Mouse (Mus musculus) liver, embryonic 16.5 days (tissue): Measurements from ENCODE around the gene Fam3a. TPM values are rescaled to one million over a fixed set of nuclear protein-coding genes. Genes with fewer than 3 reads are reported as not detected.

Experiments
- ATAC-seq: fragments of 200-750 bp; cut with Nextera tagmentation; 2 replicates; pipeline ENCODE4 v1.8.0; 2017; ENCODE audit warnings: low read depth, mild to moderate bottlenecking, moderate number of reproducible peaks, moderate library complexity
- H3K27ac ChIP-seq: fragments of 300-500 bp; sonication (generic); 2 replicates; pipeline ENCODE4 v1.5.1; 2014; ENCODE audit warnings: mild to moderate bottlenecking, low read length
- H3K27me3 ChIP-seq: fragments of 300-500 bp; sonication (generic); 2 replicates; pipeline ENCODE4 v1.6.1; 2014; ENCODE audit warnings: low read depth, low read length, mixed read lengths; ENCODE audit not compliant: control insufficient read depth, insufficient read depth
- H3K36me3 ChIP-seq: fragments of 300-500 bp; sonication (generic); 2 replicates; pipeline ENCODE4 v1.6.1; 2014; ENCODE audit warnings: mild to moderate bottlenecking; ENCODE audit not compliant: control insufficient read depth, insufficient read depth
- H3K4me1 ChIP-seq: fragments of 300-500 bp; sonication (generic); 2 replicates; pipeline ENCODE4 v1.6.1; 2014; ENCODE audit warnings: low read depth, low read length, mixed read lengths; ENCODE audit not compliant: control insufficient read depth
- H3K4me2 ChIP-seq: fragments of 300-500 bp; sonication (generic); 2 replicates; pipeline ENCODE4 v1.6.1; 2014; ENCODE audit warnings: low read depth, low read length, mixed read lengths
- H3K4me3 ChIP-seq: fragments of 300-500 bp; sonication (generic); 2 replicates; pipeline ENCODE4 v1.5.1; 2014; ENCODE audit warnings: low read depth, mild to moderate bottlenecking, low read length
- H3K9ac ChIP-seq: fragments of 300-500 bp; sonication (generic); 2 replicates; pipeline ENCODE4 v1.6.1; 2014; ENCODE audit warnings: low read depth, low read length
- H3K9me3 ChIP-seq: fragments of 300-500 bp; sonication (generic); replicated peaks from 2 replicates; pipeline ENCODE4 v1.6.1; 2016; ENCODE audit warnings: low read length; ENCODE audit not compliant: control insufficient read depth
- WGBS: fragments of 180-500 bp; shearing (Covaris S2); extraction: QIAGEN DNeasy Blood & Tissue Kit; methylation state at CpG from one replicate; pipeline ENCODE4 v1.1.7; 2014; ENCODE audit not compliant: insufficient replicate concordance; 5-methylcytosine and 5-hydroxymethylcytosine counted together
- polyA plus RNA-seq: library from polyadenylated mRNA; unstranded; fragments of >200 nt; fragmentation: Nextera tagmentation; extraction: Ambion mirVana; gene quantifications from 2 replicates; pipeline ENCODE4 v1.2.1, GENCODE M21; 2015

Fam3a gene
- polyA plus RNA-seq, 1 experiment from 2014 or later, result 14.2 TPM

DNA sequence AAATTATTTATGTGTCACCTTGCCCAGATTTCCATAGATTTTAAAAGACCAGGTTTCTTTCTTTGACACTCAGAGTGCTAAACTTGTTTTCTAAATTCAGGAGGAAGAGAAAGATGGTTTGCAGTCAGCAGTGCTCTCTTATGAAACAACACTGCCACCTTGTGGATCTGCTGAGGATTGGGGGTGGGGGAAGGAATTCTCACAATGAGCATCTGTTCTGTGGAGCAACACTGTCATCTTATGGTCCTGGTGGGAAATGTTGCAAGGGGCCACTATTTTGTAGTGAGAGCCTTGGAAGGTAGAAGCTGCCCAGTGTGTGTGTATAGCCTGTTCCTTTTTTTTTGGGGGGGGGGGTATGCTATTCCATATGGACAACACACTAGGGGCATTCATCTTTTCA, 20.3 kb upstream of the Fam3a start:
- no peaks in the 10 kb centered on the region for H3K9me3 ChIP-seq
- no peak overlapping the region for H3K4me3 ChIP-seq
- no peaks in the 10 kb centered on the region; the same call in 1 of the 2 replicates for H3K36me3 ChIP-seq
- ATAC-seq, result peak; percentile 64
- H3K4me2 ChIP-seq, result no peak overlapping the region
- H3K9ac ChIP-seq, result no peak overlapping the region
- H3K27me3 ChIP-seq, result no peaks in the 10 kb centered on the region
- no peak overlapping the region for H3K27ac ChIP-seq
- no peaks in the 10 kb centered on the region for H3K4me1 ChIP-seq

GRCm38 (mm10) chrX:74408340-74408739, 15.3 kb upstream of the Fam3a start:
- 31% methylated on average over 2 of the region's 2 CpGs for WGBS
- no peaks in the 10 kb centered on the region for H3K4me1 ChIP-seq
- H3K4me2 ChIP-seq, result no peak overlapping the region
- H3K9ac ChIP-seq, result no peak overlapping the region
- H3K36me3 ChIP-seq, result no peaks in the 10 kb centered on the region; the same call in 1 of the 2 replicates
- no peaks in the 10 kb centered on the region for H3K27me3 ChIP-seq
- no peak overlapping the region for H3K4me3 ChIP-seq
- H3K9me3 ChIP-seq, result no peaks in the 10 kb centered on the region
- no peak for ATAC-seq
- no peak overlapping the region for H3K27ac ChIP-seq

DNA sequence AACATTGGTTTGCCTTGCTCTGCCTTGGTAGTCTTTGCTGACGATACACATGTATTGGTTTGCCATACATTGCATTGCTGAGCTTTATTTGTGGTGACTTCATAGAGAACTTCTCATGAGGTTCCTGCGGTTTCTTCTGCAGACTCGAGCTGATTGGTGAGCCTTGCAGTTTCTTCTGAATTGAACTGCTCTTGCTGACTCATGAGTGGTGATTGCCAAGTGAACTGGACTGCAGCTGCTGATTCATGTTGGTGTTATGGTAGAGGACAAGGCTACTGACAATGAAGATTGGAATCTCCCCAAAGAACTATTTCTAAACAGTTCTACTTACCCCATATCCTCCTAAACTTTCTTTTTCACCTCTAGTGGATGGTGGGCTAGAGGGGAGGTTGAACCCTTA, 7.1 kb upstream of the Fam3a start:
- no peak overlapping the region for H3K4me2 ChIP-seq
- H3K4me3 ChIP-seq, result no peak overlapping the region
- 60% methylated on average over 3 of the region's 3 CpGs for WGBS
- H3K4me1 ChIP-seq, result no peaks in the 10 kb centered on the region
- H3K9me3 ChIP-seq, result no peaks in the 10 kb centered on the region
- H3K36me3 ChIP-seq, result no peaks in the 10 kb centered on the region
- no peaks in the 10 kb centered on the region for H3K27me3 ChIP-seq
- H3K27ac ChIP-seq, result no peak overlapping the region
- no peak for ATAC-seq
- no peak overlapping the region for H3K9ac ChIP-seq

GRCm38 (mm10) chrX:74388153-74388552, 4.9 kb downstream of the Fam3a start:
- no peak for ATAC-seq
- peak overlapping the region; percentile 74 for H3K27ac ChIP-seq

GRCm38 (mm10) chrX:74384451-74384850, 8.6 kb downstream of the Fam3a start:
- Histone ChIP-seq H3K4me2 (peak overlapping the region; percentile 24), H3K27ac (0 out of 2 replicates have a peak overlapping the region, but pooled peaks have one; percentile 45), H3K9me3 (no peaks in the 10 kb centered on the region), H3K4me1 (peaks cover 17% of the 10 kb centered on the region), H3K9ac (no peak overlapping the region), H3K36me3 (no peaks in the 10 kb centered on the region), H3K27me3 (no peaks in the 10 kb centered on the region), H3K4me3 (no peak overlapping the region)
- peak; percentile 88 for ATAC-seq
- WGBS, result 43% methylated on average over 2 of the region's 2 CpGs

More at GRCm38 (mm10) chrX:74388153-74388552, 4.9 kb downstream of the Fam3a start:
- Histone ChIP-seq H3K4me3 (no peak overlapping the region), H3K36me3 (no peaks in the 10 kb centered on the region), H3K9ac (no peak overlapping the region), H3K4me2 (no peak overlapping the region; the same call in 1 of the 2 replicates), H3K27me3 (no peaks in the 10 kb centered on the region), H3K9me3 (no peaks in the 10 kb centered on the region), H3K4me1 (peaks cover 21% of the 10 kb centered on the region)

- no peaks in the 10 kb centered on the region for H3K9me3 ChIP-seq
- H3K27me3 ChIP-seq, result no peaks in the 10 kb centered on the region
- WGBS, result 22% methylated on average over 31 of the region's 32 CpGs
- H3K4me1 ChIP-seq, result peaks cover 12% of the 10 kb centered on the region
- peak within 1 kb of the TSS; percentile 2; the same call in 1 of the 2 replicates for H3K27ac ChIP-seq
- peak within 1 kb of the TSS; percentile 70 for H3K9ac ChIP-seq
- peak within 1 kb of the TSS; percentile 58 for H3K4me2 ChIP-seq
- peak within 1 kb of the TSS; percentile 60 for H3K4me3 ChIP-seq
- ATAC-seq, result peak; percentile 91
- no peaks in the 10 kb centered on the region for H3K36me3 ChIP-seq
Observed at GRCm38 (mm10) chrX:74372888-74373549, 20.1 kb downstream of the Fam3a start, which contains the start of the genes Ubl4a and Slc10a3. TSS of gene Ubl4a (minus strand) at chrX:74373218. TSS of gene Slc10a3 (minus strand) at chrX:74373349.

- 20% methylated on average over 47 of the region's 49 CpGs for WGBS
- H3K27me3 ChIP-seq, result no peaks in the 10 kb centered on the region
- H3K27ac ChIP-seq, result peak overlapping the region; percentile 80
- H3K9me3 ChIP-seq, result no peaks in the 10 kb centered on the region
- peak; percentile 79 for ATAC-seq
- H3K4me1 ChIP-seq, result peaks cover 21% of the 10 kb centered on the region
- peak overlapping the region; percentile 77 for H3K4me3 ChIP-seq
- peak overlapping the region; percentile 72 for H3K4me2 ChIP-seq
- no peaks in the 10 kb centered on the region; the same call in 1 of the 2 replicates for H3K36me3 ChIP-seq
- peak overlapping the region; percentile 87 for H3K9ac ChIP-seq
Observed at GRCm38 (mm10) chrX:74368209-74368909, 24.7 kb downstream of the Fam3a start.

- Histone ChIP-seq H3K27me3 (no peaks in the 10 kb centered on the region), H3K27ac (no peak overlapping the region; the same call in 1 of the 2 replicates), H3K4me2 (peak overlapping the region; percentile 72), H3K36me3 (no peaks in the 10 kb centered on the region; the same call in 1 of the 2 replicates), H3K4me3 (peak overlapping the region; percentile 77), H3K9ac (peak overlapping the region; percentile 87), H3K9me3 (no peaks in the 10 kb centered on the region), H3K4me1 (peaks cover 18% of the 10 kb centered on the region)
- 49% methylated on average over 10 of the region's 10 CpGs for WGBS
- no peak for ATAC-seq
Observed at GRCm38 (mm10) chrX:74367512-74367911, 25.6 kb downstream of the Fam3a start.

GRCm38 (mm10) chrX:74359171-74359570, 33.9 kb downstream of the Fam3a start:
- Histone ChIP-seq H3K27ac (no peak overlapping the region), H3K9ac (no peak overlapping the region), H3K9me3 (no peaks in the 10 kb centered on the region), H3K36me3 (no peaks in the 10 kb centered on the region), H3K27me3 (no peaks in the 10 kb centered on the region), H3K4me2 (no peak overlapping the region), H3K4me3 (no peak overlapping the region), H3K4me1 (no peaks in the 10 kb centered on the region)
- ATAC-seq, result no peak
- WGBS, result 42% methylated on average over 11 of the region's 11 CpGs
